ENCODE assay signal across 25 mouse cellular contexts in the genomic region with DNA sequence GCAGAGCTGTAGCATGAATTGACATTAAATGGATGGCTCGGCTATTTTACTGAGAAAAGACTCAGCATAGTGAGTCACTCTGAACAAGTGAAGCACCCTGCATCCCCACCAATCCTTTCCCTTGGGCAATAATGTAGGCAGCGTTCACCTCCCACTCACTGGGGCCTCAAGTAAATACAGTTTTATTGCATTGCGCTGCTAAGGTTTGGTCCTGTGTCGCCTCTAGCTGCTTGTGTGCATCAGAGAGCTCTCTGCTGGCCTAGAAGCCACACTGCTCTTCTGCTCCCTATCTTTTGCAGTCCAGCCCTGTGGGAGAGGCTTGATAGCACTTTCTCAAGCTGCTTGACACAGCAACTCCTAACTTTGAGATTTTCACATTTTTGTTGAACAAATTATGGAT.
A peak's percentile ranks its signal among the peaks of the same experiment; 100 is the strongest.
DNase-seq lines count a peak whose midpoint lies in the region; ATAC-seq and TF ChIP-seq lines count a peak whose summit lies in the region.
"Had no signal": no experiment of that assay in that cellular context is flagged by ENCODE, and none has a peak within 500 bp of the region (broad histone marks: within the 10 kb centered on the region; RNA-seq: fewer than 3 reads in every experiment).

No protein-coding gene starts in this region.

- no peak overlapping the region for H3K4me3 ChIP-seq in hindbrain, postnatal 0 days (ENCODE audit: low read length)
- H3K4me3 ChIP-seq in hindbrain, embryonic 16.5 days (ENCODE audit: low read length): no peak overlapping the region
- H3K4me3 ChIP-seq in midbrain, embryonic 15.5 days: no peak overlapping the region
- no peak overlapping the region for H3K4me3 ChIP-seq in midbrain, embryonic 10.5 days
- no peak overlapping the region for H3K4me3 ChIP-seq in intestine, embryonic 14.5 days (ENCODE audit: low read depth, low read length)
- no peak overlapping the region for H3K4me3 ChIP-seq in intestine, embryonic 16.5 days (ENCODE audit: low read length)
- H3K4me3 ChIP-seq: embryonic facial prominence, embryonic 13.5 days; erythroblast, embryonic 14.5 days; forebrain, embryonic 12.5 days; hindbrain, embryonic 10.5 days; limb, embryonic 12.5 days had no signal

- peak overlapping the region; percentile 26; the same call in 1 of the 2 replicates for H3K27ac ChIP-seq in hindbrain, postnatal 0 days
- no peak overlapping the region for H3K27ac ChIP-seq in hindbrain, embryonic 16.5 days (ENCODE audit: low read depth, low read length)
- H3K27ac ChIP-seq in midbrain, embryonic 15.5 days: 0 out of 2 replicates have a peak overlapping the region, but pooled peaks have one; percentile 6
- H3K27ac ChIP-seq in midbrain, embryonic 10.5 days (replicated peaks): no peak overlapping the region
- H3K27ac ChIP-seq in intestine, embryonic 14.5 days (ENCODE audit: low read depth): no peak overlapping the region
- no peak overlapping the region for H3K27ac ChIP-seq in intestine, embryonic 16.5 days (ENCODE audit: low read length)
- H3K27ac ChIP-seq: embryonic facial prominence, embryonic 13.5 days; forebrain, embryonic 12.5 days; hindbrain, embryonic 10.5 days; limb, embryonic 12.5 days had no signal

- no peaks in the 10 kb centered on the region for H3K27me3 ChIP-seq in hindbrain, postnatal 0 days (ENCODE audit: insufficient read depth, low read length)
- H3K27me3 ChIP-seq in hindbrain, embryonic 16.5 days (replicated peaks; ENCODE audit: control insufficient read depth, insufficient read depth, low read length): no peaks in the 10 kb centered on the region
- no peaks in the 10 kb centered on the region for H3K27me3 ChIP-seq in midbrain, embryonic 15.5 days (replicated peaks)
- no peaks in the 10 kb centered on the region for H3K27me3 ChIP-seq in midbrain, embryonic 10.5 days (ENCODE audit: low read depth, poor library complexity, severe bottlenecking)
- no peaks in the 10 kb centered on the region for H3K27me3 ChIP-seq in intestine, embryonic 14.5 days (replicated peaks; ENCODE audit: control insufficient read depth, insufficient read depth, low read length)
- no peaks in the 10 kb centered on the region for H3K27me3 ChIP-seq in intestine, embryonic 16.5 days (replicated peaks; ENCODE audit: control insufficient read depth, insufficient read depth, low read length)
- H3K27me3 ChIP-seq: embryonic facial prominence, embryonic 13.5 days; forebrain, embryonic 12.5 days; limb, embryonic 12.5 days had no signal

- no peaks in the 10 kb centered on the region for H3K4me1 ChIP-seq in hindbrain, postnatal 0 days (ENCODE audit: insufficient read depth, low read length)
- no peaks in the 10 kb centered on the region for H3K4me1 ChIP-seq in hindbrain, embryonic 16.5 days (ENCODE audit: control insufficient read depth, insufficient read depth, low read depth, low read length)
- H3K4me1 ChIP-seq in midbrain, embryonic 15.5 days: peaks cover 9% of the 10 kb centered on the region; the same call in 1 of the 2 replicates
- H3K4me1 ChIP-seq in midbrain, embryonic 10.5 days: peaks cover 10% of the 10 kb centered on the region
- 0 out of 2 replicates have a peak, but pooled peaks cover 3% of the 10 kb centered on the region for H3K4me1 ChIP-seq in intestine, embryonic 14.5 days (replicated peaks; ENCODE audit: control insufficient read depth, insufficient read depth, low read length)
- H3K4me1 ChIP-seq in intestine, embryonic 16.5 days (ENCODE audit: control insufficient read depth, insufficient read depth, low read length): peaks cover 3% of the 10 kb centered on the region; the same call in 1 of the 2 replicates
- H3K4me1 ChIP-seq: embryonic facial prominence, embryonic 13.5 days; forebrain, embryonic 12.5 days had no signal

- H3K9me3 ChIP-seq in hindbrain, postnatal 0 days (ENCODE audit: low read length): no peaks in the 10 kb centered on the region
- H3K9me3 ChIP-seq in hindbrain, embryonic 16.5 days (ENCODE audit: control insufficient read depth, low read length): no peaks in the 10 kb centered on the region
- H3K9me3 ChIP-seq in midbrain, embryonic 15.5 days: no peaks in the 10 kb centered on the region
- H3K9me3 ChIP-seq in midbrain, embryonic 10.5 days (replicated peaks): no peaks in the 10 kb centered on the region; the same call in 1 of the 2 replicates
- H3K9me3 ChIP-seq in intestine, embryonic 14.5 days (ENCODE audit: control insufficient read depth, low read length): no peaks in the 10 kb centered on the region
- no peaks in the 10 kb centered on the region for H3K9me3 ChIP-seq in intestine, embryonic 16.5 days (ENCODE audit: control insufficient read depth, low read length)
- H3K9me3 ChIP-seq: embryonic facial prominence, embryonic 13.5 days; forebrain, embryonic 12.5 days; limb, embryonic 12.5 days had no signal

- WGBS in hindbrain, postnatal 0 days: 81% methylated on average over 4 of the region's 4 CpGs
- WGBS in hindbrain, embryonic 16.5 days: 68% methylated on average over 4 of the region's 4 CpGs
- WGBS in midbrain, embryonic 15.5 days: 84% methylated on average over 4 of the region's 4 CpGs
- 79% methylated on average over 4 of the region's 4 CpGs for WGBS in midbrain, embryonic 10.5 days
- WGBS in intestine, embryonic 14.5 days: 45% methylated on average over 4 of the region's 4 CpGs
- WGBS in intestine, embryonic 16.5 days: 45% methylated on average over 4 of the region's 4 CpGs

- peak; percentile 40 for DNase-seq in hindbrain, postnatal 0 days (ENCODE audit: low spot score)
- no peak for DNase-seq in midbrain, embryonic 10.5 days (ENCODE audit: low spot score)
- DNase-seq in intestine, embryonic 14.5 days (ENCODE audit: low spot score): no peak
- no peak for DNase-seq in ovary, postnatal 36 days (ENCODE audit: low spot score)
- DNase-seq in adrenal gland, postnatal 14 days: no peak
- DNase-seq: adrenal gland, adult 2 months; cerebellum, adult 18-20 months; cerebellum, postnatal 14 days; gastrocnemius, postnatal 10 days; kidney, adult 2 months; kidney, postnatal 10 days; liver, postnatal 0 days; right cerebral cortex, postnatal 25 days; spleen, adult 18-20 months had no signal

- H3K36me3 ChIP-seq in hindbrain, postnatal 0 days (ENCODE audit: insufficient read depth, low read length): no peaks in the 10 kb centered on the region
- no peaks in the 10 kb centered on the region for H3K36me3 ChIP-seq in hindbrain, embryonic 16.5 days (ENCODE audit: control insufficient read depth, insufficient read depth, low read length)
- no peaks in the 10 kb centered on the region for H3K36me3 ChIP-seq in midbrain, embryonic 15.5 days (replicated peaks)
- H3K36me3 ChIP-seq in midbrain, embryonic 10.5 days: no peaks in the 10 kb centered on the region
- H3K36me3 ChIP-seq in intestine, embryonic 14.5 days (ENCODE audit: control insufficient read depth, insufficient read depth, low read length): no peaks in the 10 kb centered on the region
- H3K36me3 ChIP-seq in intestine, embryonic 16.5 days (ENCODE audit: control insufficient read depth, insufficient read depth, low read length): no peaks in the 10 kb centered on the region
- H3K36me3 ChIP-seq: embryonic facial prominence, embryonic 13.5 days; forebrain, embryonic 12.5 days; hindbrain, embryonic 10.5 days; limb, embryonic 12.5 days had no signal

- no peak; the same call in 1 of the 2 replicates for ATAC-seq in hindbrain, postnatal 0 days
- ATAC-seq in hindbrain, embryonic 16.5 days: no peak
- ATAC-seq in midbrain, embryonic 15.5 days (replicated peaks): no peak
- 0 out of 2 replicates have a peak, but pooled peaks have one; percentile 15 for ATAC-seq in intestine, embryonic 14.5 days (replicated peaks; ENCODE audit: low FRiP score, low TSS enrichment, low read depth)
- ATAC-seq in intestine, embryonic 16.5 days: peak; percentile 52
- ATAC-seq: liver, postnatal 0 days; lung, postnatal 0 days had no signal

- no peak overlapping the region for H3K4me2 ChIP-seq in hindbrain, postnatal 0 days (ENCODE audit: low read depth, low read length)
- no peak overlapping the region for H3K4me2 ChIP-seq in hindbrain, embryonic 16.5 days (ENCODE audit: low read length)
- H3K4me2 ChIP-seq in midbrain, embryonic 15.5 days: no peak overlapping the region
- no peak overlapping the region for H3K4me2 ChIP-seq in intestine, embryonic 14.5 days (ENCODE audit: low read length)
- no peak overlapping the region for H3K4me2 ChIP-seq in intestine, embryonic 16.5 days (ENCODE audit: low read depth, low read length)
- H3K4me2 ChIP-seq: embryonic facial prominence, embryonic 13.5 days; forebrain, embryonic 12.5 days; heart, embryonic 11.5 days; limb, embryonic 12.5 days; liver, embryonic 11.5 days had no signal

- TF ChIP-seq CTCF in hindbrain, postnatal 0 days (IDR thresholded peaks at IDR 0.05; ENCODE audit: low read depth): peak; percentile 29; the same call in 1 of the 2 replicates

- no peak overlapping the region for H3K9ac ChIP-seq in hindbrain, postnatal 0 days (replicated peaks; ENCODE audit: low read length)
- H3K9ac ChIP-seq in hindbrain, embryonic 16.5 days (ENCODE audit: low read depth, low read length): no peak overlapping the region
- H3K9ac ChIP-seq in midbrain, embryonic 15.5 days: no peak overlapping the region
- H3K9ac ChIP-seq in intestine, embryonic 14.5 days (ENCODE audit: low read length): no peak overlapping the region
- no peak overlapping the region for H3K9ac ChIP-seq in intestine, embryonic 16.5 days (ENCODE audit: low read depth, low read length)
- H3K9ac ChIP-seq: embryonic facial prominence, embryonic 13.5 days; forebrain, embryonic 12.5 days; limb, embryonic 12.5 days; liver, postnatal 0 days had no signal

Comparison
In these comparisons a context has a peak if more than half of its experiments do, and no peak if none do; other contexts are left out.
1. H3K27ac ChIP-seq: peak in hindbrain, postnatal 0 days (single experiment) and midbrain, embryonic 15.5 days (single experiment); none in hindbrain, embryonic 16.5 days (single experiment), midbrain, embryonic 10.5 days (single experiment), intestine, embryonic 14.5 days (single experiment) and intestine, embryonic 16.5 days (single experiment).
2. ATAC-seq: peak in intestine, embryonic 14.5 days (single experiment) and intestine, embryonic 16.5 days (single experiment); none in hindbrain, postnatal 0 days (single experiment), hindbrain, embryonic 16.5 days (single experiment) and midbrain, embryonic 15.5 days (single experiment).